Mouse (Mus musculus) cerebellum, adult 8-10 months (tissue): ENCODE results near the gene Isl1.

ENCODE experiments used
- DNase-seq: peaks from one replicate; pipeline ENCODE4 v3.0.0; 2022

The Isl1 gene

GRCm38 (mm10) chr13:116294151-116294461 lies 15.4 kb downstream of the Isl1 start:
- no peak for DNase-seq

GRCm38 (mm10) chr13:116293301-116294150 lies 16.0 kb downstream of the Isl1 start:
- DNase-seq: no peak

- DNase-seq: no peak
Measured at GRCm38 (mm10) chr13:116289655-116290054, 19.8 kb downstream of the Isl1 start.

GRCm38 (mm10) chr13:116279207-116279772 lies 30.2 kb downstream of the Isl1 start:
- no peak for DNase-seq
